Mouse (Mus musculus): ENCODE data around the gene Tbx2. TPM values are rescaled to one million over a fixed set of nuclear protein-coding genes. Genes with fewer than 3 reads are reported as not detected.
A peak's percentile ranks its signal among the peaks of the same experiment; 100 is the strongest.

Gene Tbx2
- polyA plus RNA-seq, 1 experiment from 2014 or later, result 5.0 TPM

- no peak for ATAC-seq (ENCODE audit: low FRiP score, low read depth)
- H3K27me3 ChIP-seq, result peaks cover 42% of the 10 kb centered on the region
- H3K27ac ChIP-seq, result no peak overlapping the region
- no peaks in the 10 kb centered on the region for H3K9me3 ChIP-seq
- no peak overlapping the region for H3K4me2 ChIP-seq (replicated peaks)
- H3K9ac ChIP-seq, result no peak overlapping the region
- no peak overlapping the region for H3K4me3 ChIP-seq
- WGBS, result 60% methylated on average over 4 of the region's 4 CpGs
- H3K4me1 ChIP-seq, result peaks cover 32% of the 10 kb centered on the region
- H3K36me3 ChIP-seq, result no peaks in the 10 kb centered on the region
Observed at GRCm38 (mm10) chr11:85811229-85811628, 21.1 kb upstream of the Tbx2 start.

- no peak overlapping the region for H3K4me2 ChIP-seq (replicated peaks)
- no peak overlapping the region for H3K9ac ChIP-seq
- no peaks in the 10 kb centered on the region for H3K36me3 ChIP-seq
- H3K9me3 ChIP-seq, result no peaks in the 10 kb centered on the region
- no peak overlapping the region for H3K4me3 ChIP-seq
- peaks cover 36% of the 10 kb centered on the region for H3K4me1 ChIP-seq
- no peak overlapping the region for H3K27ac ChIP-seq
- no peak for ATAC-seq (ENCODE audit: low FRiP score, low read depth)
- peaks cover 42% of the 10 kb centered on the region for H3K27me3 ChIP-seq
- WGBS, result 89% methylated on average over 5 of the region's 5 CpGs
Observed at GRCm38 (mm10) chr11:85811676-85812075, 20.7 kb upstream of the Tbx2 start.

- Histone ChIP-seq H3K36me3 (no peaks in the 10 kb centered on the region), H3K9me3 (no peaks in the 10 kb centered on the region), H3K27ac (no peak overlapping the region), H3K4me2 (replicated peaks) (no peak overlapping the region), H3K4me3 (no peak overlapping the region), H3K27me3 (peaks cover 49% of the 10 kb centered on the region), H3K9ac (no peak overlapping the region), H3K4me1 (peaks cover 39% of the 10 kb centered on the region)
- WGBS, result 81% methylated on average over 12 of the region's 12 CpGs
- no peak for ATAC-seq (ENCODE audit: low FRiP score, low read depth)
Observed at GRCm38 (mm10) chr11:85812201-85812966, 20.0 kb upstream of the Tbx2 start.

- Histone ChIP-seq H3K9me3 (no peaks in the 10 kb centered on the region), H3K4me3 (no peak overlapping the region), H3K4me1 (peaks cover 53% of the 10 kb centered on the region), H3K36me3 (no peaks in the 10 kb centered on the region), H3K4me2 (replicated peaks) (no peak overlapping the region), H3K27ac (no peak overlapping the region), H3K27me3 (peaks cover 58% of the 10 kb centered on the region), H3K9ac (no peak overlapping the region)
- no peak for ATAC-seq (ENCODE audit: low FRiP score, low read depth)
- 22% methylated on average over 4 of the region's 4 CpGs for WGBS
Observed at GRCm38 (mm10) chr11:85814678-85815077, 17.7 kb upstream of the Tbx2 start.

GRCm38 (mm10) chr11:85816471-85816870, 15.9 kb upstream of the Tbx2 start:
- no peaks in the 10 kb centered on the region for H3K9me3 ChIP-seq
- WGBS, result 14% methylated on average over 5 of the region's 5 CpGs
- H3K27ac ChIP-seq, result no peak overlapping the region
- no peak overlapping the region for H3K4me3 ChIP-seq
- no peaks in the 10 kb centered on the region for H3K36me3 ChIP-seq
- peaks cover 62% of the 10 kb centered on the region for H3K4me1 ChIP-seq
- no peak for ATAC-seq (ENCODE audit: low FRiP score, low read depth)
- no peak overlapping the region for H3K4me2 ChIP-seq (replicated peaks)
- peaks cover 57% of the 10 kb centered on the region for H3K27me3 ChIP-seq
- H3K9ac ChIP-seq, result no peak overlapping the region

- no peak overlapping the region for H3K9ac ChIP-seq
- H3K9me3 ChIP-seq, result no peaks in the 10 kb centered on the region
- no peak overlapping the region for H3K27ac ChIP-seq
- peaks cover 59% of the 10 kb centered on the region for H3K4me1 ChIP-seq
- peaks cover 67% of the 10 kb centered on the region for H3K27me3 ChIP-seq
- no peak for ATAC-seq (ENCODE audit: low FRiP score, low read depth)
- no peak overlapping the region for H3K4me3 ChIP-seq
- H3K36me3 ChIP-seq, result no peaks in the 10 kb centered on the region
- H3K4me2 ChIP-seq (replicated peaks), result no peak overlapping the region
- WGBS, result 52% methylated on average over 3 of the region's 3 CpGs
Observed at GRCm38 (mm10) chr11:85818401-85818800, 13.9 kb upstream of the Tbx2 start.

GRCm38 (mm10) chr11:85820959-85821358, 11.4 kb upstream of the Tbx2 start:
- H3K4me3 ChIP-seq, result no peak overlapping the region
- H3K4me2 ChIP-seq (replicated peaks), result no peak overlapping the region
- no peaks in the 10 kb centered on the region for H3K36me3 ChIP-seq
- H3K9ac ChIP-seq, result no peak overlapping the region
- 80% methylated on average over 3 of the region's 3 CpGs for WGBS
- H3K27me3 ChIP-seq, result peaks cover 83% of the 10 kb centered on the region
- peaks cover 47% of the 10 kb centered on the region for H3K4me1 ChIP-seq
- ATAC-seq (ENCODE audit: low FRiP score, low read depth), result no peak
- H3K27ac ChIP-seq, result no peak overlapping the region
- no peaks in the 10 kb centered on the region for H3K9me3 ChIP-seq

- peaks cover 88% of the 10 kb centered on the region for H3K27me3 ChIP-seq
- no peaks in the 10 kb centered on the region for H3K36me3 ChIP-seq
Observed at GRCm38 (mm10) chr11:85821659-85822058, 10.7 kb upstream of the Tbx2 start.

GRCm38 (mm10) chr11:85823181-85823580, 9.2 kb upstream of the Tbx2 start:
- no peak overlapping the region for H3K4me3 ChIP-seq
- 14% methylated on average over 6 of the region's 6 CpGs for WGBS
- peaks cover 88% of the 10 kb centered on the region for H3K27me3 ChIP-seq
- no peak overlapping the region for H3K4me2 ChIP-seq (replicated peaks)
- 0 out of 2 replicates have a peak overlapping the region, but pooled peaks have one; percentile 2 for H3K9ac ChIP-seq
- no peaks in the 10 kb centered on the region for H3K36me3 ChIP-seq
- H3K4me1 ChIP-seq, result peaks cover 44% of the 10 kb centered on the region
- no peak overlapping the region for H3K27ac ChIP-seq
- no peaks in the 10 kb centered on the region for H3K9me3 ChIP-seq
- no peak for ATAC-seq (ENCODE audit: low FRiP score, low read depth)

More at GRCm38 (mm10) chr11:85821659-85822058, 10.7 kb upstream of the Tbx2 start:
- H3K4me3 ChIP-seq, result no peak overlapping the region
- no peak for ATAC-seq (ENCODE audit: low FRiP score, low read depth)
- WGBS, result 86% methylated on average over 9 of the region's 9 CpGs
- H3K4me2 ChIP-seq (replicated peaks), result no peak overlapping the region
- peaks cover 41% of the 10 kb centered on the region for H3K4me1 ChIP-seq
- no peak overlapping the region for H3K9ac ChIP-seq
- no peak overlapping the region for H3K27ac ChIP-seq
- H3K9me3 ChIP-seq, result no peaks in the 10 kb centered on the region

GRCm38 (mm10) chr11:85823794-85824193, 8.6 kb upstream of the Tbx2 start:
- Histone ChIP-seq H3K4me2 (replicated peaks) (no peak overlapping the region), H3K9me3 (no peaks in the 10 kb centered on the region), H3K27ac (no peak overlapping the region), H3K4me1 (peaks cover 40% of the 10 kb centered on the region), H3K9ac (no peak overlapping the region), H3K36me3 (no peaks in the 10 kb centered on the region), H3K27me3 (peaks cover 88% of the 10 kb centered on the region), H3K4me3 (no peak overlapping the region)
- no peak for ATAC-seq (ENCODE audit: low FRiP score, low read depth)
- WGBS, result 41% methylated on average over 4 of the region's 4 CpGs

GRCm38 (mm10) chr11:85825031-85825430, 7.3 kb upstream of the Tbx2 start:
- Histone ChIP-seq H3K36me3 (no peaks in the 10 kb centered on the region), H3K4me2 (replicated peaks) (no peak overlapping the region), H3K27me3 (peaks cover 99% of the 10 kb centered on the region), H3K9ac (no peak overlapping the region), H3K9me3 (no peaks in the 10 kb centered on the region), H3K4me1 (peaks cover 41% of the 10 kb centered on the region), H3K27ac (no peak overlapping the region), H3K4me3 (no peak overlapping the region)
- ATAC-seq (ENCODE audit: low FRiP score, low read depth), result no peak
- WGBS, result 72% methylated on average over 10 of the region's 10 CpGs

- 39% methylated on average over 7 of the region's 7 CpGs for WGBS
- Histone ChIP-seq H3K27ac (no peak overlapping the region), H3K27me3 (peaks cover 99% of the 10 kb centered on the region), H3K4me1 (peaks cover 44% of the 10 kb centered on the region), H3K4me2 (replicated peaks) (no peak overlapping the region), H3K9ac (no peak overlapping the region), H3K9me3 (no peaks in the 10 kb centered on the region), H3K4me3 (no peak overlapping the region), H3K36me3 (no peaks in the 10 kb centered on the region)
- ATAC-seq (ENCODE audit: low FRiP score, low read depth), result no peak
Observed at GRCm38 (mm10) chr11:85825823-85826222, 6.5 kb upstream of the Tbx2 start.

- no peak for ATAC-seq (ENCODE audit: low FRiP score, low read depth)
- Histone ChIP-seq H3K4me1 (peaks cover 57% of the 10 kb centered on the region), H3K27ac (no peak overlapping the region), H3K36me3 (no peaks in the 10 kb centered on the region), H3K4me2 (replicated peaks) (no peak overlapping the region), H3K9me3 (no peaks in the 10 kb centered on the region), H3K9ac (no peak overlapping the region; the same call in 1 of the 2 replicates), H3K4me3 (no peak overlapping the region), H3K27me3 (peaks cover 99% of the 10 kb centered on the region)
- 25% methylated on average over 9 of the region's 9 CpGs for WGBS
Observed at GRCm38 (mm10) chr11:85827342-85827741, 5.0 kb upstream of the Tbx2 start.
